Mouse (Mus musculus): ENCODE measurements at regions not wholly inside any gene's neighbourhood (a gene's known extent, or its start where the extent isn't known, plus 50 kb on each side); places are given as distances from the start of the nearest gene placed in this dataset.

GRCm38 (mm10) chr3:144352559-144352958 is 147.5 kb upstream of the Lmo4 start:
- no peaks in the 10 kb centered on the region for H3K4me1 ChIP-seq (ENCODE audit: insufficient read depth)
- WGBS: 86% methylated on average over 4 of the region's 4 CpGs
- ATAC-seq (ENCODE audit: insufficient read depth): no peak
- H3K9me3 ChIP-seq (ENCODE audit: low read depth, low read length): no peaks in the 10 kb centered on the region
- H3K4me2 ChIP-seq: no peak overlapping the region
- no peaks in the 10 kb centered on the region for H3K27me3 ChIP-seq (ENCODE audit: insufficient read depth, low read length)
- no peak for DNase-seq
- no peaks in the 10 kb centered on the region for H3K36me3 ChIP-seq (ENCODE audit: insufficient read depth)
- H3K27ac ChIP-seq (ENCODE audit: low read depth): no peak overlapping the region
- TF ChIP-seq CTCF (IDR thresholded peaks at IDR 0.05; ENCODE audit: low read depth): no peak
- H3K4me3 ChIP-seq (ENCODE audit: low read depth, low read length): no peak overlapping the region
- H3K9ac ChIP-seq: no peak overlapping the region

- no peak overlapping the region for H3K4me2 ChIP-seq
- 60% methylated on average over 9 of the region's 9 CpGs for WGBS
- ATAC-seq (ENCODE audit: insufficient read depth) (no peak), DNase-seq (peak; percentile 31)
- H3K36me3 ChIP-seq (ENCODE audit: insufficient read depth): no peaks in the 10 kb centered on the region
- H3K4me3 ChIP-seq (ENCODE audit: low read depth, low read length): no peak overlapping the region
- H3K27me3 ChIP-seq (ENCODE audit: insufficient read depth, low read length): no peaks in the 10 kb centered on the region
- H3K9me3 ChIP-seq (ENCODE audit: low read depth, low read length): no peaks in the 10 kb centered on the region
- no peak for TF ChIP-seq CTCF (IDR thresholded peaks at IDR 0.05; ENCODE audit: low read depth)
- H3K27ac ChIP-seq (ENCODE audit: low read depth): no peak overlapping the region
- no peak overlapping the region for H3K9ac ChIP-seq
- no peaks in the 10 kb centered on the region for H3K4me1 ChIP-seq (ENCODE audit: insufficient read depth)
Observed at GRCm38 (mm10) chr3:144348431-144348830, 143.4 kb upstream of the Lmo4 start.

DNA sequence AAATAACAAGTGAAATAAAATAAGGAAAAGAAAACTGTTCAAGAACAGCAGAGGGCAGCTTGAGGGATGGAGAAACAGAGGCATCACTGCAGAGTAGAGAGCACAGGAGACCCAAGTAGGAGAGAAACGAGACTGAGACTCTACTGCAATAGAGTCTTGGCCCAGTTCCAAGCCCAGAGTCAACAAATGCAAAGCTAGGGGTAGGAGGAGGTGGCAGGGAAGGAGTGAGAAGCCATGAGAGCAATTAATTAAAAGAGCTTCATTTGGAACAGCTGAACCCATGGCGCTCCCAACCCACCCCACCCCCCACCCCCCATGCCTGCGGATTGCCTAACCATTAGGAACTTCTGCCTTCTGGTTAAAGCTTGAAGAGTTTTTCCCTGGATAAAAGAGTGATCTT is 130.2 kb upstream of the Lmo4 start:
- ATAC-seq (ENCODE audit: insufficient read depth): peak; percentile 60; the same call in 1 of the 2 replicates
- H3K27me3 ChIP-seq (ENCODE audit: insufficient read depth, low read length): no peaks in the 10 kb centered on the region
- no peaks in the 10 kb centered on the region for H3K9me3 ChIP-seq (ENCODE audit: low read depth, low read length)
- peak; percentile 67 for DNase-seq
- no peak overlapping the region for H3K4me2 ChIP-seq
- no peak overlapping the region for H3K4me3 ChIP-seq (ENCODE audit: low read depth, low read length)
- no peak for TF ChIP-seq CTCF (IDR thresholded peaks at IDR 0.05; ENCODE audit: low read depth)
- no peak overlapping the region for H3K27ac ChIP-seq (ENCODE audit: low read depth)
- 32% methylated on average over 3 of the region's 3 CpGs for WGBS
- no peaks in the 10 kb centered on the region for H3K36me3 ChIP-seq (ENCODE audit: insufficient read depth)
- H3K4me1 ChIP-seq (ENCODE audit: insufficient read depth): no peaks in the 10 kb centered on the region
- no peak overlapping the region for H3K9ac ChIP-seq

GRCm38 (mm10) chr3:144334201-144334600 is 129.2 kb upstream of the Lmo4 start:
- 63% methylated on average over 5 of the region's 5 CpGs for WGBS
- Histone ChIP-seq H3K9ac (no peak overlapping the region), H3K27ac (ENCODE audit: low read depth) (no peak overlapping the region), H3K4me1 (ENCODE audit: insufficient read depth) (no peaks in the 10 kb centered on the region), H3K27me3 (ENCODE audit: insufficient read depth, low read length) (no peaks in the 10 kb centered on the region), H3K9me3 (ENCODE audit: low read depth, low read length) (no peaks in the 10 kb centered on the region), H3K4me2 (no peak overlapping the region), H3K4me3 (ENCODE audit: low read depth, low read length) (no peak overlapping the region), H3K36me3 (ENCODE audit: insufficient read depth) (no peaks in the 10 kb centered on the region)
- ATAC-seq (ENCODE audit: insufficient read depth): no peak
- no peak for TF ChIP-seq CTCF (IDR thresholded peaks at IDR 0.05; ENCODE audit: low read depth)
- DNase-seq: no peak

DNA sequence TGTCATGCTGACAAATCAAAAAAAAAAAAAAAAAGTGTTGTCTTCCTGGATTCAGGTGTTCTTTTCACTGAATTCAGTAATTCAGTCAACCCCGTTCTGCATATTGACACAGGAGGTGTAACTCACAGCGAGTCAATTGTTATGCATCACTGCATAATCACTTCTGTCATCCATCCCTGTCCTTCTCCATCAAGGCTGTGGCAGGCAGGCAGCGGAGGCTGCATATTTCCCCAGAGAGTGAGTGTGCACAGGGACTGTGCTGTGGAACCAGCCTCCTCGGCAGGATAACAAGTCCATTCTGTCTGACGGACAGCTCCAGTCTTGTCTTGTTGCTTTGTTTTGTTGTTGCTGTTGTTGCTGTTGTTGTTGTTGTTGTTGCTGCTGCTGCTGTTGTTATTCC is 127.3 kb upstream of the Lmo4 start:
- TF ChIP-seq CTCF (IDR thresholded peaks at IDR 0.05; ENCODE audit: low read depth): no peak
- no peak overlapping the region for H3K9ac ChIP-seq
- 13% methylated on average over 5 of the region's 5 CpGs for WGBS
- H3K36me3 ChIP-seq (ENCODE audit: insufficient read depth): no peaks in the 10 kb centered on the region
- H3K9me3 ChIP-seq (ENCODE audit: low read depth, low read length): no peaks in the 10 kb centered on the region
- H3K4me1 ChIP-seq (ENCODE audit: insufficient read depth): no peaks in the 10 kb centered on the region
- H3K27me3 ChIP-seq (ENCODE audit: insufficient read depth, low read length): no peaks in the 10 kb centered on the region
- H3K4me2 ChIP-seq: no peak overlapping the region
- H3K4me3 ChIP-seq (ENCODE audit: low read depth, low read length): no peak overlapping the region
- no peak for DNase-seq
- ATAC-seq (ENCODE audit: insufficient read depth): no peak
- H3K27ac ChIP-seq (ENCODE audit: low read depth): no peak overlapping the region

- Histone ChIP-seq H3K4me2 (no peak overlapping the region), H3K9ac (no peak overlapping the region), H3K9me3 (ENCODE audit: low read depth, low read length) (no peaks in the 10 kb centered on the region), H3K4me1 (ENCODE audit: insufficient read depth) (no peaks in the 10 kb centered on the region), H3K4me3 (ENCODE audit: low read depth, low read length) (no peak overlapping the region), H3K27me3 (ENCODE audit: insufficient read depth, low read length) (no peaks in the 10 kb centered on the region), H3K36me3 (ENCODE audit: insufficient read depth) (no peaks in the 10 kb centered on the region), H3K27ac (ENCODE audit: low read depth) (no peak overlapping the region)
- DNase-seq (no peak), ATAC-seq (ENCODE audit: insufficient read depth) (no peak)
- TF ChIP-seq CTCF (IDR thresholded peaks at IDR 0.05; ENCODE audit: low read depth): no peak
- 67% methylated on average over 7 of the region's 7 CpGs for WGBS
Observed at GRCm38 (mm10) chr3:144329117-144329516, 124.1 kb upstream of the Lmo4 start.

GRCm38 (mm10) chr3:144327235-144327760 is 122.3 kb upstream of the Lmo4 start:
- H3K4me1 ChIP-seq (ENCODE audit: insufficient read depth): no peaks in the 10 kb centered on the region
- no peak overlapping the region for H3K9ac ChIP-seq
- no peak for DNase-seq
- no peak overlapping the region for H3K4me3 ChIP-seq (ENCODE audit: low read depth, low read length)
- H3K27ac ChIP-seq (ENCODE audit: low read depth): no peak overlapping the region
- TF ChIP-seq CTCF (IDR thresholded peaks at IDR 0.05; ENCODE audit: low read depth): no peak
- WGBS: 91% methylated on average over 8 of the region's 8 CpGs
- no peak overlapping the region for H3K4me2 ChIP-seq
- H3K27me3 ChIP-seq (ENCODE audit: insufficient read depth, low read length): no peaks in the 10 kb centered on the region
- ATAC-seq (ENCODE audit: insufficient read depth): no peak
- no peaks in the 10 kb centered on the region for H3K9me3 ChIP-seq (ENCODE audit: low read depth, low read length)
- no peaks in the 10 kb centered on the region for H3K36me3 ChIP-seq (ENCODE audit: insufficient read depth)

GRCm38 (mm10) chr3:144324974-144325373 is 120.0 kb upstream of the Lmo4 start:
- WGBS: 89% methylated on average over 2 of the region's 2 CpGs
- Histone ChIP-seq H3K9ac (no peak overlapping the region), H3K36me3 (ENCODE audit: insufficient read depth) (no peaks in the 10 kb centered on the region)

More at GRCm38 (mm10) chr3:144324974-144325373, 120.0 kb upstream of the Lmo4 start:
- ATAC-seq (ENCODE audit: insufficient read depth): no peak
- H3K4me3 ChIP-seq (ENCODE audit: low read depth, low read length): no peak overlapping the region
- H3K4me2 ChIP-seq: no peak overlapping the region
- no peak overlapping the region for H3K27ac ChIP-seq (ENCODE audit: low read depth)
- no peak for DNase-seq
- no peaks in the 10 kb centered on the region for H3K4me1 ChIP-seq (ENCODE audit: insufficient read depth)
- no peaks in the 10 kb centered on the region for H3K9me3 ChIP-seq (ENCODE audit: low read depth, low read length)
- H3K27me3 ChIP-seq (ENCODE audit: insufficient read depth, low read length): no peaks in the 10 kb centered on the region
- no peak for TF ChIP-seq CTCF (IDR thresholded peaks at IDR 0.05; ENCODE audit: low read depth)

Measured in lung, embryonic 14.5 days (tissue).